Mouse (Mus musculus): ENCODE measurements at regions not wholly inside any gene's neighbourhood (a gene's known extent, or its start where the extent isn't known, plus 50 kb on each side); places are given as distances from the start of the nearest gene placed in this dataset.

GRCm38 (mm10) chr17:15207182-15208029 lies 166.1 kb upstream of the Gm3448 start:
- H3K27me3 ChIP-seq: no peaks in the 10 kb centered on the region
- H3K4me2 ChIP-seq: peak overlapping the region; percentile 61
- no peaks in the 10 kb centered on the region for H3K36me3 ChIP-seq (replicated peaks)
- WGBS: 23% methylated on average over 24 of the region's 24 CpGs
- H3K4me1 ChIP-seq: peaks cover 32% of the 10 kb centered on the region
- ATAC-seq (ENCODE audit: low FRiP score): peak; percentile 61
- H3K9me3 ChIP-seq: no peaks in the 10 kb centered on the region
- peak overlapping the region; percentile 29; the same call in 1 of the 2 replicates for H3K9ac ChIP-seq
- H3K4me3 ChIP-seq (replicated peaks): peak overlapping the region; percentile 41
- H3K27ac ChIP-seq: peak overlapping the region; percentile 86

- Histone ChIP-seq H3K9ac (no peak overlapping the region), H3K27ac (no peak overlapping the region), H3K9me3 (no peaks in the 10 kb centered on the region), H3K4me1 (peaks cover 32% of the 10 kb centered on the region), H3K36me3 (replicated peaks) (no peaks in the 10 kb centered on the region), H3K27me3 (no peaks in the 10 kb centered on the region), H3K4me3 (replicated peaks) (no peak overlapping the region), H3K4me2 (no peak overlapping the region)
- 82% methylated on average over 4 of the region's 4 CpGs for WGBS
- ATAC-seq (ENCODE audit: low FRiP score): no peak
These were observed 164.5 kb upstream of the Gm3448 start for GRCm38 (mm10) chr17:15205799-15206198.

GRCm38 (mm10) chr17:15204524-15204923 lies 163.2 kb upstream of the Gm3448 start:
- Histone ChIP-seq H3K27me3 (no peaks in the 10 kb centered on the region), H3K9ac (no peak overlapping the region), H3K36me3 (replicated peaks) (no peaks in the 10 kb centered on the region), H3K9me3 (no peaks in the 10 kb centered on the region), H3K27ac (no peak overlapping the region), H3K4me2 (no peak overlapping the region), H3K4me1 (peaks cover 34% of the 10 kb centered on the region), H3K4me3 (replicated peaks) (no peak overlapping the region)
- WGBS: 47% methylated on average over 1 of the region's 1 CpGs
- no peak for ATAC-seq (ENCODE audit: low FRiP score)

GRCm38 (mm10) chr17:15199235-15199634 lies 157.9 kb upstream of the Gm3448 start:
- Histone ChIP-seq H3K4me2 (no peak overlapping the region), H3K9ac (no peak overlapping the region), H3K4me3 (replicated peaks) (no peak overlapping the region), H3K4me1 (peaks cover 28% of the 10 kb centered on the region), H3K27me3 (no peaks in the 10 kb centered on the region), H3K36me3 (replicated peaks) (no peaks in the 10 kb centered on the region), H3K9me3 (no peaks in the 10 kb centered on the region), H3K27ac (peak overlapping the region; percentile 14; the same call in 1 of the 2 replicates)
- 0 out of 2 replicates have a peak, but pooled peaks have one; percentile 20 for ATAC-seq (ENCODE audit: low FRiP score)
- WGBS: 33% methylated on average over 3 of the region's 3 CpGs

GRCm38 (mm10) chr17:15197361-15197760 lies 156.0 kb upstream of the Gm3448 start:
- H3K9ac ChIP-seq: no peak overlapping the region
- no peak overlapping the region for H3K4me2 ChIP-seq
- WGBS: 93% methylated on average over 6 of the region's 6 CpGs
- peaks cover 28% of the 10 kb centered on the region for H3K4me1 ChIP-seq
- no peaks in the 10 kb centered on the region for H3K9me3 ChIP-seq
- H3K36me3 ChIP-seq (replicated peaks): no peaks in the 10 kb centered on the region
- no peak overlapping the region for H3K4me3 ChIP-seq (replicated peaks)
- ATAC-seq (ENCODE audit: low FRiP score): no peak
- no peak overlapping the region for H3K27ac ChIP-seq
- H3K27me3 ChIP-seq: no peaks in the 10 kb centered on the region

- ATAC-seq (ENCODE audit: low FRiP score): no peak
- H3K4me1 ChIP-seq: peaks cover 28% of the 10 kb centered on the region
- H3K9me3 ChIP-seq: no peaks in the 10 kb centered on the region
- H3K27me3 ChIP-seq: no peaks in the 10 kb centered on the region
- WGBS: 93% methylated on average over 2 of the region's 2 CpGs
- H3K4me2 ChIP-seq: no peak overlapping the region
- H3K27ac ChIP-seq: no peak overlapping the region
- no peaks in the 10 kb centered on the region for H3K36me3 ChIP-seq (replicated peaks)
- no peak overlapping the region for H3K9ac ChIP-seq
- no peak overlapping the region for H3K4me3 ChIP-seq (replicated peaks)
These were observed 154.5 kb upstream of the Gm3448 start for GRCm38 (mm10) chr17:15195819-15196218.

- H3K27me3 ChIP-seq: no peaks in the 10 kb centered on the region
- no peaks in the 10 kb centered on the region for H3K36me3 ChIP-seq (replicated peaks)
- peak; percentile 74 for ATAC-seq (ENCODE audit: low FRiP score)
- peaks cover 31% of the 10 kb centered on the region for H3K4me1 ChIP-seq
- peak overlapping the region; percentile 73 for H3K27ac ChIP-seq
- H3K9ac ChIP-seq: 0 out of 2 replicates have a peak overlapping the region, but pooled peaks have one; percentile 3
- no peaks in the 10 kb centered on the region for H3K9me3 ChIP-seq
- WGBS: 16% methylated on average over 7 of the region's 7 CpGs
- H3K4me2 ChIP-seq: peak overlapping the region; percentile 13
- H3K4me3 ChIP-seq (replicated peaks): no peak overlapping the region
These were observed 153.6 kb upstream of the Gm3448 start for GRCm38 (mm10) chr17:15194894-15195461.

- ATAC-seq (ENCODE audit: low FRiP score): no peak
- Histone ChIP-seq H3K27me3 (no peaks in the 10 kb centered on the region), H3K4me3 (replicated peaks) (no peak overlapping the region), H3K9me3 (no peaks in the 10 kb centered on the region), H3K4me2 (no peak overlapping the region), H3K4me1 (peaks cover 26% of the 10 kb centered on the region), H3K9ac (no peak overlapping the region), H3K27ac (no peak overlapping the region), H3K36me3 (replicated peaks) (no peaks in the 10 kb centered on the region)
- 69% methylated on average over 6 of the region's 6 CpGs for WGBS
These were observed 152.5 kb upstream of the Gm3448 start for GRCm38 (mm10) chr17:15193831-15194230.

- no peak overlapping the region for H3K4me3 ChIP-seq (replicated peaks)
- no peak overlapping the region for H3K27ac ChIP-seq
- H3K36me3 ChIP-seq (replicated peaks): no peaks in the 10 kb centered on the region
- no peaks in the 10 kb centered on the region for H3K9me3 ChIP-seq
- H3K27me3 ChIP-seq: no peaks in the 10 kb centered on the region
- 65% methylated on average over 7 of the region's 7 CpGs for WGBS
- ATAC-seq (ENCODE audit: low FRiP score): no peak
- H3K4me1 ChIP-seq: peaks cover 22% of the 10 kb centered on the region
- H3K4me2 ChIP-seq: no peak overlapping the region
- H3K9ac ChIP-seq: no peak overlapping the region
These were observed 151.5 kb upstream of the Gm3448 start for GRCm38 (mm10) chr17:15192840-15193239.

- Histone ChIP-seq H3K27me3 (no peaks in the 10 kb centered on the region), H3K9me3 (no peaks in the 10 kb centered on the region), H3K4me3 (replicated peaks) (no peak overlapping the region), H3K4me2 (peak overlapping the region; percentile 8; the same call in 1 of the 2 replicates), H3K4me1 (peaks cover 44% of the 10 kb centered on the region), H3K27ac (peak overlapping the region; percentile 44; the same call in 1 of the 2 replicates), H3K36me3 (replicated peaks) (no peaks in the 10 kb centered on the region), H3K9ac (no peak overlapping the region)
- 3% methylated on average over 5 of the region's 5 CpGs for WGBS
- ATAC-seq (ENCODE audit: low FRiP score): peak; percentile 81
These were observed 143.9 kb upstream of the Gm3448 start for GRCm38 (mm10) chr17:15185217-15185616.

- Histone ChIP-seq H3K4me3 (replicated peaks) (no peak overlapping the region), H3K36me3 (replicated peaks) (no peaks in the 10 kb centered on the region), H3K27me3 (no peaks in the 10 kb centered on the region), H3K9ac (no peak overlapping the region), H3K27ac (no peak overlapping the region), H3K4me2 (no peak overlapping the region), H3K4me1 (peaks cover 50% of the 10 kb centered on the region), H3K9me3 (no peaks in the 10 kb centered on the region)
- 84% methylated on average over 6 of the region's 6 CpGs for WGBS
- ATAC-seq (ENCODE audit: low FRiP score): no peak
These were observed 142.5 kb upstream of the Gm3448 start for GRCm38 (mm10) chr17:15183800-15184199.

GRCm38 (mm10) chr17:15182105-15182504 lies 140.8 kb upstream of the Gm3448 start:
- Histone ChIP-seq H3K9ac (no peak overlapping the region), H3K36me3 (replicated peaks) (no peaks in the 10 kb centered on the region), H3K4me2 (no peak overlapping the region; the same call in 1 of the 2 replicates), H3K4me1 (peaks cover 50% of the 10 kb centered on the region), H3K27me3 (no peaks in the 10 kb centered on the region), H3K27ac (no peak overlapping the region), H3K9me3 (no peaks in the 10 kb centered on the region), H3K4me3 (replicated peaks) (no peak overlapping the region)
- WGBS: 22% methylated on average over 4 of the region's 4 CpGs
- peak; percentile 42 for ATAC-seq (ENCODE audit: low FRiP score)
